Mouse (Mus musculus): ENCODE data around the gene Gpr68. TPM values are rescaled to one million over a fixed set of nuclear protein-coding genes. Genes with fewer than 3 reads are reported as not detected.
A peak's percentile ranks its signal among the peaks of the same experiment; 100 is the strongest.

Gene Gpr68
- total and polyA plus RNA-seq, 3 experiments, result 0.04 TPM; not detected in 2

DNA sequence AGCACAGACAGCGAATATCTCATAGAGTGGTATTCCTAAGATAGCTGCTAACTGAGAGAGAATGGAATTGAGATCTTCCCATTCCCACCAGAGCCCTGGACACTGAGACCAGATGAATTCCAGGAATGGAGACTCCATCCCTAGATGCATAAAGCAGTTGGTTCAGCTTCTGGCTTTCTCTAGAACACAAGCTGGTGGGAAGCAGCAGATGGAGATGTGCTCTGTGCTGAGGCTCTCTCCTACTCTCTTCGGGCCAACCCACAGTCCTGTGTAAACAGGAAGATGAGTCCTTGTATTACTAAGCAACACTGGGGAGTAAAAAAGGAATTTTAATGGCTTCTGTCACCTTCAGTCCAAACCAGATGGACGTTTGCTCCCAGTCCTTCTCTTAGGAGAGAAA, 32.4 kb downstream of the Gpr68 start:
- no peak for DNase-seq (ENCODE audit: low read depth, low spot score)
- H3K4me3 ChIP-seq (ENCODE audit: control insufficient read depth in 1 of 2, insufficient read depth in 1 of 2, low read depth in 2 of 2, low read length in 2 of 2), result no peak overlapping the region
- no peaks in the 10 kb centered on the region for H3K9me3 ChIP-seq (replicated peaks; ENCODE audit: insufficient read depth, low read length)
- peaks cover 0 to 9% of the 10 kb centered on the region in 2 experiments; a peak in 3 of 4 replicates for H3K27me3 ChIP-seq (ENCODE audit: control insufficient read depth in 1 of 2, insufficient read depth in 2 of 2, low read length in 2 of 2)
- no peaks in the 10 kb centered on the region for H3K36me3 ChIP-seq (ENCODE audit: control insufficient read depth in 1 of 2, insufficient read depth in 2 of 2, low read length in 2 of 2)
- H3K9ac ChIP-seq (ENCODE audit: control insufficient read depth, low read depth, low read length, poor library complexity, severe bottlenecking), result no peak overlapping the region
- no peaks in the 10 kb centered on the region for H3K4me1 ChIP-seq (ENCODE audit: control insufficient read depth in 1 of 2, insufficient read depth in 2 of 2, low read length in 2 of 2)
- TF ChIP-seq ELF1 (IDR thresholded peaks at IDR 0.05; ENCODE audit: low read depth, low read length), result no peak
- TF ChIP-seq POLR2AphosphoS2 (IDR thresholded peaks at IDR 0.05; ENCODE audit: low read length), result no peak
- TF ChIP-seq TAL1 (IDR thresholded peaks at IDR 0.05; ENCODE audit: low read length), result no peak
- TF ChIP-seq POLR2AphosphoS5 (IDR thresholded peaks at IDR 0.05; ENCODE audit: borderline replicate concordance, low read depth, low read length), result no peak
- no peak for TF ChIP-seq GATA1 (IDR thresholded peaks at IDR 0.05; ENCODE audit: low read depth, low read length)
- no peak for TF ChIP-seq MYC (IDR thresholded peaks at IDR 0.05; ENCODE audit: low read depth, low read length)
- TF ChIP-seq ZKSCAN1 (IDR thresholded peaks at IDR 0.05; ENCODE audit: low read depth, low read length), result no peak
- no peak for TF ChIP-seq HCFC1 (IDR thresholded peaks at IDR 0.05; ENCODE audit: low read depth, low read length)
- TF ChIP-seq RCOR1 (IDR thresholded peaks at IDR 0.05; ENCODE audit: low read depth, low read length), result no peak
- TF ChIP-seq JUND (IDR thresholded peaks at IDR 0.05; ENCODE audit: low read depth, low read length), result no peak
- TF ChIP-seq UBTF (IDR thresholded peaks at IDR 0.05; ENCODE audit: borderline replicate concordance, insufficient read depth, low read depth, low read length), result no peak
- no peak for TF ChIP-seq EP300 (IDR thresholded peaks at IDR 0.05; ENCODE audit: low read depth in 1 of 2, low read length in 2 of 2)
- H3K27ac ChIP-seq (ENCODE audit: control insufficient read depth, low read depth, low read length), result no peak overlapping the region
- H3K79me2 ChIP-seq (ENCODE audit: control insufficient read depth, insufficient read depth, low read length, poor library complexity), result no peaks in the 10 kb centered on the region

GRCm38 (mm10) chr12:100873612-100874011, 34.4 kb downstream of the Gpr68 start:
- TF ChIP-seq USF2 (IDR thresholded peaks at IDR 0.05; ENCODE audit: borderline replicate concordance in 1 of 2, insufficient read depth in 1 of 2, low read depth in 1 of 2, low read length in 2 of 2) (peak in 1 of 2 experiments; percentile 39; a peak in 1 of 4 replicates), MXI1 (IDR thresholded peaks at IDR 0.05; ENCODE audit: low read depth, low read length) (no peak), RAD21 (IDR thresholded peaks at IDR 0.05; ENCODE audit: low read depth, low read length) (no peak), USF1 (IDR thresholded peaks at IDR 0.05; ENCODE audit: low read depth, low read length) (peak; percentile 82), ETS1 (IDR thresholded peaks at IDR 0.05; ENCODE audit: low read depth, low read length) (no peak), GATA1 (IDR thresholded peaks at IDR 0.05; ENCODE audit: low read depth, low read length) (no peak), HCFC1 (IDR thresholded peaks at IDR 0.05; ENCODE audit: low read depth, low read length) (peak; percentile 74), POLR2AphosphoS5 (IDR thresholded peaks at IDR 0.05; ENCODE audit: borderline replicate concordance, low read depth, low read length) (no peak), NELFE (IDR thresholded peaks at IDR 0.05; ENCODE audit: low read depth, low read length) (no peak)
- no peaks in the 10 kb centered on the region for H3K9me3 ChIP-seq (replicated peaks; ENCODE audit: insufficient read depth, low read length)
- H3K4me1 ChIP-seq (ENCODE audit: control insufficient read depth in 1 of 2, insufficient read depth in 2 of 2, low read length in 2 of 2), result no peaks in the 10 kb centered on the region
- H3K36me3 ChIP-seq (ENCODE audit: control insufficient read depth in 1 of 2, insufficient read depth in 2 of 2, low read length in 2 of 2), result no peaks in the 10 kb centered on the region
- H3K27me3 ChIP-seq (ENCODE audit: control insufficient read depth in 1 of 2, insufficient read depth in 2 of 2, low read length in 2 of 2), result peaks cover 0 to 9% of the 10 kb centered on the region in 2 experiments; a peak in 3 of 4 replicates
- H3K4me3 ChIP-seq (ENCODE audit: control insufficient read depth in 1 of 2, insufficient read depth in 1 of 2, low read depth in 2 of 2, low read length in 2 of 2), result no peak overlapping the region
- H3K79me2 ChIP-seq (ENCODE audit: control insufficient read depth, insufficient read depth, low read length, poor library complexity), result no peaks in the 10 kb centered on the region
- H3K9ac ChIP-seq (ENCODE audit: control insufficient read depth, low read depth, low read length, poor library complexity, severe bottlenecking), result no peak overlapping the region
- H3K27ac ChIP-seq (ENCODE audit: control insufficient read depth, low read depth, low read length), result no peak overlapping the region
- DNase-seq (ENCODE audit: low read depth, low spot score), result no peak

All from MEL (cell line).